Mouse (Mus musculus) myocyte (in vitro differentiated cells): ENCODE results near the gene Man2a2. TPM values are rescaled to one million over a fixed set of nuclear protein-coding genes. Genes with fewer than 3 reads are reported as not detected.
"Not testable (repeated sequence)": the region's sequence is repeated elsewhere in the genome, so short reads cannot be mapped to it uniquely, and the experiment has no call there.

ENCODE experiments used
- H3K27me3 ChIP-seq: one replicate; pipeline ENCODE4 v1.6.1; 2011; ENCODE audit not compliant: control insufficient read depth, insufficient read depth, insufficient read length
- H3K36me3 ChIP-seq: one replicate; pipeline ENCODE4 v1.6.1; 2011; ENCODE audit not compliant: control insufficient read depth, insufficient read depth
- H3K4me2 ChIP-seq: one replicate; pipeline ENCODE4 v1.6.1; 2011; ENCODE audit warnings: low read depth, control low read depth
- H3K4me3 ChIP-seq: one replicate; pipeline ENCODE4 v1.5.1; 2011; ENCODE audit warnings: mild to moderate bottlenecking, control low read depth, moderate library complexity
- H3K79me2 ChIP-seq: one replicate; pipeline ENCODE4 v1.6.1; 2011; ENCODE audit not compliant: control insufficient read depth, insufficient read depth
- H3ac ChIP-seq: one replicate; pipeline ENCODE4 v1.6.1; 2011; ENCODE audit not compliant: control insufficient read depth, insufficient read length
- CEBPB ChIP-seq: IDR thresholded peaks from 2 replicates; pipeline ENCODE4 v1.6.1; 2011; ENCODE audit warnings: mild to moderate bottlenecking, moderate library complexity; ENCODE audit not compliant: poor library complexity, insufficient read depth, severe bottlenecking
- E2F4 ChIP-seq: IDR thresholded peaks from one replicate; pipeline ENCODE4 v1.6.1; 2011; ENCODE audit warnings: mild to moderate bottlenecking, control low read depth, moderate library complexity; ENCODE audit not compliant: insufficient read depth
- MAX ChIP-seq: IDR thresholded peaks from one replicate; pipeline ENCODE4 v1.6.1; 2011; ENCODE audit warnings: low read depth, mild to moderate bottlenecking, control low read depth
- MYOD1 ChIP-seq, 3 experiments: IDR thresholded peaks; one replicate each; pipeline ENCODE4 v1.6.1; 2011; ENCODE audit warnings: control low read depth in 2 of 3, low read depth in 2 of 3, mild to moderate bottlenecking in 2 of 3, moderate library complexity in 1 of 3; ENCODE audit not compliant: insufficient read length in 2 of 3, control insufficient read depth in 1 of 3
- MYOG ChIP-seq, 3 experiments: IDR thresholded peaks; one replicate each; pipeline ENCODE4 v1.6.1; 2011; ENCODE audit warnings: control low read depth in 2 of 3, low read depth in 2 of 3, mild to moderate bottlenecking in 2 of 3; ENCODE audit not compliant: insufficient read length in 2 of 3, control insufficient read depth in 1 of 3, insufficient read depth in 1 of 3
- POLR2A ChIP-seq: IDR thresholded peaks from one replicate; pipeline ENCODE4 v1.6.1; 2011; ENCODE audit warnings: low read depth, mild to moderate bottlenecking, control low read depth, moderate library complexity; ENCODE audit not compliant: insufficient read length
- POLR2AphosphoS2 ChIP-seq: IDR thresholded peaks from one replicate; pipeline ENCODE4 v1.6.1; 2011; ENCODE audit warnings: low read depth, control low read depth; ENCODE audit not compliant: insufficient read length
- REST ChIP-seq: IDR thresholded peaks from one replicate; pipeline ENCODE4 v1.6.1; 2011; ENCODE audit warnings: mild to moderate bottlenecking, control low read depth, moderate library complexity; ENCODE audit not compliant: insufficient read depth, insufficient read length
- SRF ChIP-seq: IDR thresholded peaks from one replicate; pipeline ENCODE4 v1.6.1; 2011; ENCODE audit warnings: low read depth; ENCODE audit not compliant: control insufficient read depth, insufficient read length
- TCF12 ChIP-seq: IDR thresholded peaks from one replicate; pipeline ENCODE4 v1.6.1; 2011; ENCODE audit warnings: mild to moderate bottlenecking, control low read depth; ENCODE audit not compliant: poor library complexity, insufficient read depth, severe bottlenecking
- TCF3 ChIP-seq: IDR thresholded peaks from one replicate; pipeline ENCODE4 v1.6.1; 2011; ENCODE audit warnings: low read depth, control low read depth; ENCODE audit not compliant: insufficient read length
- USF1 ChIP-seq: IDR thresholded peaks from one replicate; pipeline ENCODE4 v1.6.1; 2011; ENCODE audit warnings: low read depth, mild to moderate bottlenecking, control low read depth, moderate library complexity
- polyA plus RNA-seq: library from polyadenylated mRNA; unstranded; fragments of >200 nt; fragmentation: generic; extraction: Trizol; gene quantifications from one replicate; pipeline ENCODE4 v1.2.1, GENCODE M21; 2012; ENCODE audit warnings: missing spikeins

The Man2a2 gene
- polyA plus RNA-seq, 1 experiment, result 35.7 TPM

DNA sequence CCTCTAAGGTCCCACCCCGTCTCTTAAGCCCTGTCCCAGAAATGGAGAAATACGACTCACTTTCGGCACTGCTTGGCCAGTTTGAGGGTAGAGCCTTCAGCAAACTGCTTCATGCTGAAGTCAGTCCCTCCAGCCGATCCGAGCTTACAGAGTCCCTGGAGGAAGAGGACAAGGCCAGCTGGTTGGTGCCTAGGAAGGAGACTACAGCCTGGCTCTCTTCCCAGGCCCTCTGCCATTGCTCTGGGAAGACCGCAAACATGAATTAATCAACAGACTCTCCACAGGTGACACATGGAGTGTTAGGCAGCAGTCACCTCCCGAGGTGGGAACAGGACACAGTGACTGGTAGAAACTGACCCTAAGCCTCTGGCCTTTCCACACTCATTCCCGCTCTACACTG is 40.9 kb downstream of the Man2a2 start:
- Histone ChIP-seq H3K36me3 (peaks cover 15% of the 10 kb centered on the region), H3K4me3 (no peak overlapping the region), H3K79me2 (no peaks in the 10 kb centered on the region), H3ac (no peak overlapping the region), H3K27me3 (no peaks in the 10 kb centered on the region), H3K4me2 (no peak overlapping the region)
- TF ChIP-seq POLR2A, result no peak
- TF ChIP-seq MAX, result no peak
- TF ChIP-seq MYOG (IDR thresholded peaks at IDR 0.05; ENCODE audit: control insufficient read depth in 1 of 3, insufficient read depth in 1 of 3, insufficient read length in 2 of 3, low read depth in 2 of 3), result no peak
- TF ChIP-seq CEBPB, result no peak
- TF ChIP-seq E2F4, result no peak
- no peak for TF ChIP-seq POLR2AphosphoS2
- no peak for TF ChIP-seq MYOD1 (IDR thresholded peaks at IDR 0.05; ENCODE audit: control insufficient read depth in 1 of 3, insufficient read length in 2 of 3, low read depth in 2 of 3)
- TF ChIP-seq TCF3, result no peak
- no peak for TF ChIP-seq SRF
- TF ChIP-seq USF1, result no peak
- TF ChIP-seq REST, result no peak
- TF ChIP-seq TCF12, result no peak

- peaks cover 12% of the 10 kb centered on the region for H3K79me2 ChIP-seq
- H3K36me3 ChIP-seq, result no peaks in the 10 kb centered on the region
- H3ac ChIP-seq, result no peak overlapping the region
- TF ChIP-seq MAX, result no peak
- TF ChIP-seq CEBPB, result no peak
- no peak for TF ChIP-seq USF1
- no peak for TF ChIP-seq E2F4
- no peak for TF ChIP-seq TCF12
- no peak for TF ChIP-seq MYOG (IDR thresholded peaks at IDR 0.05; ENCODE audit: control insufficient read depth in 1 of 3, insufficient read depth in 1 of 3, insufficient read length in 2 of 3, low read depth in 2 of 3)
- TF ChIP-seq REST, result no peak
- TF ChIP-seq TCF3, result no peak
- no peak for TF ChIP-seq POLR2A
- no peak overlapping the region for H3K4me2 ChIP-seq
- no peak overlapping the region for H3K4me3 ChIP-seq
- H3K27me3 ChIP-seq, result no peaks in the 10 kb centered on the region
Observed at GRCm38 (mm10) chr7:80326076-80326475, 45.1 kb downstream of the Man2a2 start.

GRCm38 (mm10) chr7:80325292-80325868 is 45.8 kb downstream of the Man2a2 start:
- peaks cover 12% of the 10 kb centered on the region for H3K79me2 ChIP-seq
- H3K27me3 ChIP-seq, result no peaks in the 10 kb centered on the region
- no peak overlapping the region for H3K4me2 ChIP-seq
- no peak overlapping the region for H3ac ChIP-seq
- H3K4me3 ChIP-seq, result no peak overlapping the region
- no peaks in the 10 kb centered on the region for H3K36me3 ChIP-seq
- TF ChIP-seq POLR2AphosphoS2 (peak; percentile 14), MYOD1 (IDR thresholded peaks at IDR 0.05; ENCODE audit: control insufficient read depth in 1 of 3, insufficient read length in 2 of 3, low read depth in 2 of 3) (peak in 1 of 3 experiments; percentile 70), MYOG (IDR thresholded peaks at IDR 0.05; ENCODE audit: control insufficient read depth in 1 of 3, insufficient read depth in 1 of 3, insufficient read length in 2 of 3, low read depth in 2 of 3) (peak in 1 of 3 experiments; percentile 30), SRF (no peak)

DNA sequence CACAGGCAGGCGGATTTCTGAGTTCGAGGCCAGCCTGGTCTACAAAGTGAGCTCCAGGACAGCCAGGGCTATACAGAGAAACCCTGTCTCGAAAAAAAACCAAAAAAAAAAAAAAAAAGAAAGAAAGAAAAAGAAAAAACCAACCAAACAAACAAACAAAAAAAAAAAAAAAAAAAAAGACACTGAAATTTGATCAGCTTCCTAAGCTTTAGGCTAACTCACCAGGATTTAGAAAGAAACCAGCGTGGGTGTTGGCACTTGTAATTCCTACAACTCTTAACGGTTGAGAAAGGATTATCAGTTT is 46.4 kb downstream of the Man2a2 start:
- Histone ChIP-seq H3K4me2 (peak overlapping the region; percentile 61), H3K79me2 (peaks cover 12% of the 10 kb centered on the region), H3K4me3 (peak overlapping the region; percentile 68)
- not testable (repeated sequence) for H3K27me3 ChIP-seq, H3ac ChIP-seq, H3K36me3 ChIP-seq

DNA sequence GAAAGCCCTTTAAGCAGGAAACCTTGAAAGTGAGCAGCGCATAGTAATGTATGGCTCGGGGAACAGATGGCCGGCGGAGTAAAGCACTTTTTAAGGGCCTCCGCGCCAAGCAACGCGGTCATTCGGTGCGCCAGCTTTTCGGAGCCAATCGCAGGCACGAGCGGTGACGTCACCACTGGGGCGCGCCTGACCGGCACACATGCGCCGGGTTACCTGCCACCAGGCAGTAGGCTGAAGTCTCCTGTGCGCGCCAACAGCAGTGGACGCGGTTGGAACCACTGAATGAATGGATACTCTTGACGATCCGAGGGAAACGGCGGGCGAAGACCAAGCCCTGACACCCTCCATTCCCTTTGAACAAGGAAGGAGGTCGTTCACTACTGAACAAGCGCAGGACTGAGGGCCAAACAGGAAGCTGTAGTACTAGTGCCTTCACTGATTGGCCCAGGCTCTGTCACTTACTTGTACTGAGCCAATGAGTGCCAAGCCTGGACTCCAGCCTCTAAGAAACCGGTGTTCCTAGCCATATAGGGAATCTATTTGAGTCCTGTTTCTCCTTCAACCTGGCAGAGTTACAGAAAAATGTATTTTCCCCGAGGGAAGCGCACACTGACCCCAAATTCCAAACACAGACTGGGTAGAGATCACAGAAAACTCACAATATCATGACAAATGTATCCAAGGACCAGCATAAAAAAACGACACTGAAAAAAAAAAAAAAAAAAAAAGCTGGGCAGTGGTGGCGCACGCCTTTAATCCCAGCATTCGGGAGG is 46.9 kb downstream of the Man2a2 start, which contains the start of gene Rccd1:
Gene Rccd1, minus strand, starts transcription at position 412 of the 773 bp plus-strand sequence.
- no peak for TF ChIP-seq CEBPB
- no peak for TF ChIP-seq REST
- TF ChIP-seq TCF3, result no peak
- peak; percentile 88 for TF ChIP-seq POLR2A
- TF ChIP-seq USF1, result no peak
- peak; percentile 94 for TF ChIP-seq SRF
- peak; percentile 97 for TF ChIP-seq POLR2AphosphoS2
- TF ChIP-seq MYOD1 (IDR thresholded peaks at IDR 0.05; ENCODE audit: control insufficient read depth in 1 of 3, insufficient read length in 2 of 3, low read depth in 2 of 3), result peak in 1 of 3 experiments; percentile 10
- TF ChIP-seq E2F4, result peak; percentile 46
- TF ChIP-seq MYOG (IDR thresholded peaks at IDR 0.05; ENCODE audit: control insufficient read depth in 1 of 3, insufficient read depth in 1 of 3, insufficient read length in 2 of 3, low read depth in 2 of 3), result peak in 1 of 3 experiments; percentile 43
- TF ChIP-seq TCF12, result no peak
- TF ChIP-seq MAX, result no peak
- H3K79me2 ChIP-seq, result peaks cover 12% of the 10 kb centered on the region
- H3ac ChIP-seq, result peak within 1 kb of the TSS; percentile 50
- peak within 1 kb of the TSS; percentile 80 for H3K4me2 ChIP-seq
- no peaks in the 10 kb centered on the region for H3K36me3 ChIP-seq
- H3K4me3 ChIP-seq, result peak within 1 kb of the TSS; percentile 68
- H3K27me3 ChIP-seq, result no peaks in the 10 kb centered on the region
